ENCODE assay signal across 21 mouse cellular contexts in the genomic region with DNA sequence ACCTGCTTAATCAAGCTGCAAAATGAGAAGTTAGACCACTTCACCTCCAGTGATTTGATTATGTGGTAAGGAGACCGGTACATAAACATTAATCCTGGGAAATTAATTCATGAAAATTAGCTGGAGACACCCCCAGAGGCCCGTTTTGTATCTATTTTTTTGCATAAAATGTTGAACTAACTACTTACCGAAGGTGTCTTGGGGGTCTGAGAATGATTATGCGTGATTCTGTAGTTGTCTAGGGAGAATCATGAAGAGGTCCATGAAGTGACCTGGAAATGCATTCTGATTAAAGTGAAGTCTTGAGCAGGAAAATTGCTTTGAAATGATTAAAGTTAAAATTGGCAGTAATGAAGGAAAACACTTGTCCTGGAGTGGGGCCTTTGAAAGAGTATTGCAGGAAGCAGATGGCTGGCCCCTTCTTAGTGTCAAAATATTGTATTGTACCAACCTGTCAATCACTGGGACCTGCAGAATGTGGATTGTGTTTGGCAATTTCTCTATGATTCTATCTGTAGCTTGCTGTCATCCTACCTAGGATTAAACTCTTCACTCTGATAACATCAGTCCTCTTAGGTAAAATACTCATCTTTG.
DNase-seq lines count a peak whose midpoint lies in the region; ATAC-seq and TF ChIP-seq lines count a peak whose summit lies in the region.
"Had no signal": no experiment of that assay in that cellular context is flagged by ENCODE, and none has a peak within 500 bp of the region (broad histone marks: within the 10 kb centered on the region; RNA-seq: fewer than 3 reads in every experiment).

No protein-coding gene starts in this region.

- H3K4me1 ChIP-seq in forebrain, embryonic 12.5 days, result no peaks in the 10 kb centered on the region; the same call in 1 of the 2 replicates
- H3K4me1 ChIP-seq in forebrain, embryonic 10.5 days, result no peaks in the 10 kb centered on the region
- H3K4me1 ChIP-seq in midbrain, embryonic 15.5 days, result no peaks in the 10 kb centered on the region
- no peaks in the 10 kb centered on the region for H3K4me1 ChIP-seq in midbrain, embryonic 11.5 days (ENCODE audit: control insufficient read depth, insufficient read depth, low read length)
- H3K4me1 ChIP-seq in forebrain, embryonic 14.5 days (ENCODE audit: control insufficient read depth, insufficient read depth, low read length), result peaks cover 3% of the 10 kb centered on the region; the same call in 1 of the 2 replicates
- no peaks in the 10 kb centered on the region for H3K4me1 ChIP-seq in forebrain, postnatal 0 days (ENCODE audit: insufficient read depth)
- H3K4me1 ChIP-seq: hindbrain, embryonic 12.5 days had no signal

- no peak overlapping the region for H3K4me2 ChIP-seq in forebrain, embryonic 12.5 days
- no peak overlapping the region for H3K4me2 ChIP-seq in midbrain, embryonic 15.5 days
- H3K4me2 ChIP-seq in midbrain, embryonic 11.5 days, result no peak overlapping the region
- no peak overlapping the region for H3K4me2 ChIP-seq in forebrain, embryonic 14.5 days (ENCODE audit: low read length)
- H3K4me2 ChIP-seq in forebrain, postnatal 0 days (ENCODE audit: low read depth), result no peak overlapping the region
- H3K4me2 ChIP-seq: heart, embryonic 11.5 days; hindbrain, embryonic 12.5 days; hindbrain, embryonic 15.5 days had no signal

- no peak overlapping the region for H3K27ac ChIP-seq in forebrain, embryonic 12.5 days
- no peak overlapping the region for H3K27ac ChIP-seq in forebrain, embryonic 10.5 days
- no peak overlapping the region for H3K27ac ChIP-seq in midbrain, embryonic 15.5 days
- H3K27ac ChIP-seq in midbrain, embryonic 11.5 days (ENCODE audit: low read depth, low read length), result no peak overlapping the region
- H3K27ac ChIP-seq in forebrain, embryonic 14.5 days (ENCODE audit: low read depth, low read length), result no peak overlapping the region
- H3K27ac ChIP-seq in forebrain, postnatal 0 days (ENCODE audit: low read depth, low read length), result no peak overlapping the region
- H3K27ac ChIP-seq: gastrocnemius, adult 2 months; hindbrain, embryonic 12.5 days; hindbrain, embryonic 15.5 days had no signal

- no peaks in the 10 kb centered on the region for H3K9me3 ChIP-seq in forebrain, embryonic 12.5 days
- H3K9me3 ChIP-seq in forebrain, embryonic 10.5 days, result no peaks in the 10 kb centered on the region
- H3K9me3 ChIP-seq in midbrain, embryonic 15.5 days, result no peaks in the 10 kb centered on the region
- no peaks in the 10 kb centered on the region for H3K9me3 ChIP-seq in midbrain, embryonic 11.5 days (ENCODE audit: control insufficient read depth, low read length)
- no peaks in the 10 kb centered on the region for H3K9me3 ChIP-seq in forebrain, embryonic 14.5 days (replicated peaks; ENCODE audit: control insufficient read depth, low read length)
- no peaks in the 10 kb centered on the region for H3K9me3 ChIP-seq in forebrain, postnatal 0 days (ENCODE audit: low read length)
- H3K9me3 ChIP-seq: hindbrain, embryonic 12.5 days; hindbrain, embryonic 15.5 days had no signal

- H3K36me3 ChIP-seq in forebrain, embryonic 12.5 days (replicated peaks), result no peaks in the 10 kb centered on the region
- H3K36me3 ChIP-seq in forebrain, embryonic 10.5 days (replicated peaks), result no peaks in the 10 kb centered on the region
- H3K36me3 ChIP-seq in midbrain, embryonic 15.5 days (replicated peaks), result no peaks in the 10 kb centered on the region
- no peaks in the 10 kb centered on the region for H3K36me3 ChIP-seq in midbrain, embryonic 11.5 days (ENCODE audit: control insufficient read depth, insufficient read depth, low read length)
- H3K36me3 ChIP-seq in forebrain, embryonic 14.5 days (ENCODE audit: control insufficient read depth, insufficient read depth, low read length), result no peaks in the 10 kb centered on the region
- no peaks in the 10 kb centered on the region for H3K36me3 ChIP-seq in forebrain, postnatal 0 days (ENCODE audit: insufficient read depth)
- H3K36me3 ChIP-seq: hindbrain, embryonic 12.5 days; hindbrain, embryonic 15.5 days had no signal

- ATAC-seq in forebrain, embryonic 12.5 days (ENCODE audit: low FRiP score), result peak; percentile 55
- 0 out of 2 replicates have a peak, but pooled peaks have one; percentile 33 for ATAC-seq in midbrain, embryonic 15.5 days (replicated peaks)
- no peak for ATAC-seq in midbrain, embryonic 11.5 days (ENCODE audit: low FRiP score)
- ATAC-seq in forebrain, embryonic 14.5 days, result peak; percentile 81
- peak; percentile 48; the same call in 1 of the 2 replicates for ATAC-seq in forebrain, postnatal 0 days
- ATAC-seq in erythroid progenitor cell, adult 5-6 weeks (replicated peaks; ENCODE audit: low FRiP score, poor library complexity, severe bottlenecking), result no peak
- ATAC-seq: CD4-positive, CD25-positive, alpha-beta regulatory T cell, adult 4 months; intestine, postnatal 0 days had no signal

- no peaks in the 10 kb centered on the region for H3K27me3 ChIP-seq in forebrain, embryonic 12.5 days
- H3K27me3 ChIP-seq in forebrain, embryonic 10.5 days (ENCODE audit: poor library complexity, severe bottlenecking), result no peaks in the 10 kb centered on the region
- H3K27me3 ChIP-seq in midbrain, embryonic 15.5 days (replicated peaks), result no peaks in the 10 kb centered on the region
- H3K27me3 ChIP-seq in midbrain, embryonic 11.5 days (ENCODE audit: control insufficient read depth, insufficient read depth, low read length), result no peaks in the 10 kb centered on the region; the same call in 1 of the 2 replicates
- no peaks in the 10 kb centered on the region for H3K27me3 ChIP-seq in forebrain, embryonic 14.5 days (replicated peaks; ENCODE audit: control insufficient read depth, insufficient read depth, low read length)
- H3K27me3 ChIP-seq in forebrain, postnatal 0 days (ENCODE audit: insufficient read depth, low read length), result no peaks in the 10 kb centered on the region
- H3K27me3 ChIP-seq: hindbrain, embryonic 12.5 days; hindbrain, embryonic 15.5 days had no signal

- no peak overlapping the region for H3K9ac ChIP-seq in forebrain, embryonic 12.5 days
- no peak overlapping the region for H3K9ac ChIP-seq in midbrain, embryonic 15.5 days
- H3K9ac ChIP-seq in midbrain, embryonic 11.5 days (ENCODE audit: low read length), result no peak overlapping the region
- no peak overlapping the region for H3K9ac ChIP-seq in forebrain, embryonic 14.5 days (ENCODE audit: low read length)
- no peak overlapping the region for H3K9ac ChIP-seq in forebrain, postnatal 0 days
- H3K9ac ChIP-seq: hindbrain, embryonic 12.5 days; hindbrain, embryonic 15.5 days had no signal

- WGBS in forebrain, embryonic 12.5 days, result 63% methylated on average over 4 of the region's 4 CpGs
- WGBS in forebrain, embryonic 10.5 days, result 81% methylated on average over 4 of the region's 4 CpGs
- 64% methylated on average over 4 of the region's 4 CpGs for WGBS in midbrain, embryonic 15.5 days
- 80% methylated on average over 4 of the region's 4 CpGs for WGBS in midbrain, embryonic 11.5 days
- WGBS in forebrain, embryonic 14.5 days, result 57% methylated on average over 4 of the region's 4 CpGs
- 42% methylated on average over 4 of the region's 4 CpGs for WGBS in forebrain, postnatal 0 days

- no peak for DNase-seq in forebrain, embryonic 10.5 days (ENCODE audit: extremely low spot score, low spot score)
- DNase-seq in midbrain, embryonic 11.5 days (ENCODE audit: low spot score, missing footprints), result no peak
- DNase-seq in forebrain, embryonic 14.5 days (ENCODE audit: low spot score), result peak; percentile 71
- peak; percentile 22 for DNase-seq in forebrain, postnatal 0 days
- DNase-seq in kidney, adult 18-20 months, result no peak
- DNase-seq: adrenal gland, adult 8-10 months; adrenal gland, postnatal 25 days; cerebellum, adult 18-20 months; cerebellum, adult 9-10 months; cerebellum, postnatal 14 days; gastrocnemius, adult 2 months; gastrocnemius, postnatal 14 days; heart, adult 11 months had no signal

- TF ChIP-seq CTCF in forebrain, postnatal 0 days (IDR thresholded peaks at IDR 0.05; ENCODE audit: low read depth), result no peak

- H3K4me3 ChIP-seq in forebrain, embryonic 12.5 days (replicated peaks), result no peak overlapping the region
- no peak overlapping the region for H3K4me3 ChIP-seq in forebrain, embryonic 10.5 days
- H3K4me3 ChIP-seq in midbrain, embryonic 15.5 days, result no peak overlapping the region
- no peak overlapping the region for H3K4me3 ChIP-seq in midbrain, embryonic 11.5 days (ENCODE audit: low read depth, low read length)
- no peak overlapping the region for H3K4me3 ChIP-seq in forebrain, embryonic 14.5 days (ENCODE audit: low read depth, low read length)
- H3K4me3 ChIP-seq in forebrain, postnatal 0 days (ENCODE audit: low read depth, low read length), result no peak overlapping the region
- H3K4me3 ChIP-seq: gastrocnemius, adult 2 months; hindbrain, embryonic 12.5 days; hindbrain, embryonic 15.5 days had no signal

Comparison
In these comparisons a context has a peak if more than half of its experiments do, and no peak if none do; other contexts are left out.
1. ATAC-seq: peak in forebrain, embryonic 12.5 days (single experiment), midbrain, embryonic 15.5 days (single experiment), forebrain, embryonic 14.5 days (single experiment) and forebrain, postnatal 0 days (single experiment); none in midbrain, embryonic 11.5 days (single experiment) and erythroid progenitor cell, adult 5-6 weeks (single experiment).
2. DNase-seq: peak in forebrain, embryonic 14.5 days (single experiment) and forebrain, postnatal 0 days (single experiment); none in forebrain, embryonic 10.5 days (single experiment), midbrain, embryonic 11.5 days (single experiment) and kidney, adult 18-20 months (single experiment).